Mouse (Mus musculus) erythroblast, embryonic 14.5 days (primary cell): Measurements from ENCODE around the gene Brf1.

Experiments used
- GATA1 ChIP-seq: IDR thresholded peaks from 2 replicates; pipeline ENCODE4 v1.6.1; 2012; ENCODE audit warnings: low read length, inconsistent platforms, mixed read lengths
- TAL1 ChIP-seq: IDR thresholded peaks from 3 replicates; pipeline ENCODE4 v1.6.1; 2012; ENCODE audit warnings: low read length, inconsistent platforms, mixed read lengths

- no peak for TF ChIP-seq GATA1
- TF ChIP-seq TAL1 = no peak
Measured at GRCm38 (mm10) chr12:112969616-112970015, 30.9 kb downstream of the Brf1 start.
